26 mouse cellular contexts compared by ENCODE assay signal in genomic region chr19:4075531-4075930, GRCm38 (mm10). TPM values are rescaled to one million over a fixed set of nuclear protein-coding genes. Genes with fewer than 3 reads are reported as not detected.
DNase-seq lines count a peak whose midpoint lies in the region; ATAC-seq lines count a peak whose summit lies in the region.
"Had no signal": no experiment of that assay in that cellular context is flagged by ENCODE, and none has a peak within 500 bp of the region (broad histone marks: within the 10 kb centered on the region; RNA-seq: fewer than 3 reads in every experiment).

No protein-coding gene starts in this region.

- no peaks in the 10 kb centered on the region for H3K9me3 ChIP-seq in kidney, embryonic 16.5 days (ENCODE audit: low read length)
- H3K9me3 ChIP-seq: embryonic facial prominence, embryonic 10.5 days; embryonic facial prominence, embryonic 12.5 days; forebrain, embryonic 13.5 days; forebrain, embryonic 15.5 days; G1E had no signal

- no peak overlapping the region for H3K4me3 ChIP-seq in kidney, embryonic 16.5 days (ENCODE audit: low read length)
- H3K4me3 ChIP-seq: embryonic facial prominence, embryonic 10.5 days; embryonic facial prominence, embryonic 12.5 days; forebrain, embryonic 13.5 days; forebrain, embryonic 15.5 days had no signal

- H3K4me1 ChIP-seq in kidney, embryonic 16.5 days (ENCODE audit: insufficient read depth, low read length): no peaks in the 10 kb centered on the region; the same call in 1 of the 2 replicates
- H3K4me1 ChIP-seq: embryonic facial prominence, embryonic 12.5 days; forebrain, embryonic 13.5 days; forebrain, embryonic 15.5 days had no signal

- H3K27ac ChIP-seq in kidney, embryonic 16.5 days (ENCODE audit: low read length): no peak overlapping the region
- H3K27ac ChIP-seq: embryonic facial prominence, embryonic 10.5 days; embryonic facial prominence, embryonic 12.5 days; forebrain, embryonic 13.5 days; forebrain, embryonic 15.5 days had no signal

- WGBS in kidney, embryonic 16.5 days: 89% methylated on average over 1 of the region's 1 CpGs

- H3K9ac ChIP-seq in kidney, embryonic 16.5 days (replicated peaks; ENCODE audit: low read length): no peak overlapping the region
- H3K9ac ChIP-seq: embryonic facial prominence, embryonic 12.5 days; forebrain, embryonic 13.5 days; forebrain, embryonic 15.5 days had no signal

- peak; percentile 29 for DNase-seq in kidney, adult 11 months
- no peak for DNase-seq in kidney, postnatal 10 days
- peak; percentile 56 to 66 for DNase-seq in kidney, adult 8-10 months
- DNase-seq in kidney, postnatal 4 days: no peak
- DNase-seq in kidney, postnatal 36 days: peak; percentile 58 to 65
- DNase-seq: adrenal gland, adult 8-10 months; adrenal gland, postnatal 14 days; adrenal gland, postnatal 36 days; B cell, adult 2 months; cerebellum, adult 11-12 months; cerebellum, adult 2 months; cerebellum, adult 9-10 months; cerebellum, postnatal 10 days; cerebellum, postnatal 25 days had no signal

- H3K36me3 ChIP-seq in kidney, embryonic 16.5 days (ENCODE audit: insufficient read depth, low read length): no peaks in the 10 kb centered on the region
- H3K36me3 ChIP-seq: embryonic facial prominence, embryonic 10.5 days; embryonic facial prominence, embryonic 12.5 days; forebrain, embryonic 15.5 days; G1E had no signal

- H3K27me3 ChIP-seq in kidney, embryonic 16.5 days (ENCODE audit: insufficient read depth, low read length): no peaks in the 10 kb centered on the region
- H3K27me3 ChIP-seq: embryonic facial prominence, embryonic 12.5 days; forebrain, embryonic 13.5 days; forebrain, embryonic 15.5 days had no signal

- no peak overlapping the region for H3K4me2 ChIP-seq in kidney, embryonic 16.5 days (replicated peaks; ENCODE audit: low read depth, low read length)
- H3K4me2 ChIP-seq: embryonic facial prominence, embryonic 12.5 days; forebrain, embryonic 13.5 days; forebrain, embryonic 15.5 days had no signal

- ATAC-seq in kidney, embryonic 16.5 days (ENCODE audit: low FRiP score, low TSS enrichment): no peak
- ATAC-seq: activated CD4-positive, CD25-positive, alpha-beta regulatory T cell, adult 4 months; CD4-positive, CD25-positive, alpha-beta regulatory T cell, adult 4 months; forebrain, embryonic 13.5 days; forebrain, embryonic 15.5 days; Patski had no signal

RNA-seq across cellular contexts. Expression of gene Cabp2, which starts 5.8 kb away (rescaled TPM):
- polyA plus RNA-seq in kidney, embryonic 16.5 days (2015; fragmentation: Nextera tagmentation; extraction: Ambion mirVana): 0.21 and 0.96 TPM in 2 replicates
- polyA plus RNA-seq: activated CD4-positive, CD25-positive, alpha-beta regulatory T cell, adult 4 months; CD4-positive, CD25-positive, alpha-beta regulatory T cell, adult 4 months; cortical plate, adult 2 months; embryonic facial prominence, embryonic 10.5 days; embryonic facial prominence, embryonic 14.5 days; forebrain, embryonic 11.5 days; forebrain, embryonic 13.5 days; forebrain, embryonic 15.5 days; G1E; Patski had no signal

RNA-seq across cellular contexts. Expression of gene Gstp3, which starts 16.2 kb away (rescaled TPM):
- polyA plus RNA-seq in kidney, embryonic 16.5 days (2015; fragmentation: Nextera tagmentation; extraction: Ambion mirVana): 0.36 and 0.49 TPM in 2 replicates
- polyA plus RNA-seq: cerebellum, adult 2 months; cortical plate, adult 2 months; embryonic facial prominence, embryonic 10.5 days; embryonic facial prominence, embryonic 12.5 days; forebrain, embryonic 11.5 days; forebrain, embryonic 13.5 days; forebrain, embryonic 15.5 days; Patski had no signal

RNA-seq across cellular contexts. Expression of gene Cdk2ap2, which starts 21.5 kb away (rescaled TPM):
- 135 and 138 TPM in 2 replicates for polyA plus RNA-seq in kidney, embryonic 16.5 days (2015; fragmentation: Nextera tagmentation; extraction: Ambion mirVana)

RNA-seq across cellular contexts. Expression of gene Pitpnm1, which starts 24.3 kb away (rescaled TPM):
- 20.0 and 22.2 TPM in 2 replicates for polyA plus RNA-seq in kidney, embryonic 16.5 days (2015; fragmentation: Nextera tagmentation; extraction: Ambion mirVana)

RNA-seq across cellular contexts. Expression of gene Gstp2, which starts 29.7 kb away (rescaled TPM):
- 2.5 and 9.6 TPM in 2 replicates for polyA plus RNA-seq in kidney, embryonic 16.5 days (2015; fragmentation: Nextera tagmentation; extraction: Ambion mirVana)

Comparison
In these comparisons a context has a peak if more than half of its experiments do, and no peak if none do; other contexts are left out.
1. DNase-seq: peak in kidney, adult 11 months (single experiment), kidney, adult 8-10 months (2 of 2) and kidney, postnatal 36 days (2 of 2); none in kidney, postnatal 10 days (single experiment) and kidney, postnatal 4 days (0 of 2).